Mouse (Mus musculus): ENCODE data around the gene Gm49387. TPM values are rescaled to one million over a fixed set of nuclear protein-coding genes. Genes with fewer than 3 reads are reported as not detected.
"Not testable (repeated sequence)": the region's sequence is repeated elsewhere in the genome, so short reads cannot be mapped to it uniquely, and the experiment has no call there.

Gene Gm49387
- polyA plus RNA-seq, 1 experiment from 2014 or later = 5.8 TPM

DNA sequence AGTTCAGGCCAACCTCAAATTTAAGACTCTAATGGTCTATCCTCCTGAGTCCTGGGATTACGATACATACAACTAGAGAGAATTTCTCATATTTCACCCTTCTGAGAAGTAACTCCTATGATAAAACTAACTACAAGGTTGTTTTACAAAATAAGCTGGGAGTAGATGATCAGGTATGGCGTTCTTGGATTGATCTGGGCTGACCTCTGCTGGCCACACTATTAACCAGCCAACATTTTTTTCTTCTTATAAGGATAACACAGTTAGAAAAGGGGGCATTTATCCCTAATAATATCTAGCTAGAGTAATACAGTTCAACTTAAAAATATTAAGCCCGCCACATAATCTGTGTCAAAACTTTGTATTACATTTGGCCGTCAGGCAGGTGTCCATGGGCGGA, 35.8 kb downstream of the Gm49387 start:
- DNase-seq (ENCODE audit: low read depth, low spot score) = no peak
- POLR2A ChIA-PET = no interaction called here

DNA sequence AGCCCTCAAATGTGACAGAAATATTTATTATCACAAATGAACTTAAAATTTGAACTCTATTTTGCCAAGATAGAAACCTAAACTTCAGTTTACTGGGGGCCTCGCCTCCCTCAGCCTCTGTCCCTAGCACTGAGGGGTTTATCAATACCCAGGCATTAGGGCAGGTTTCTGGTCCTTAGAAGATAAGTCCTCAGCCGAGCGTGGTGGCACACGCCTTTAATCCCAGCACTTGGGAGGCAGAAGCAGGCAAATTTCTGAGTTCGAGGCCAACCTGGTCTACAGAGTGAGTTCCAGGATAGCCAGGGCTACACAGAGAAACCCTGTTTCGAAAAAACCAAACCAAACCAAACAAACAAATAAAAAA, 38.1 kb downstream of the Gm49387 start:
- DNase-seq (ENCODE audit: low read depth, low spot score); in situ Hi-C loops (cut with MboI; ENCODE audit: low pct_unique_long_range_greater_than_20kb); H3K27me3 ChIP-seq; ATAC-seq; POLR2A ChIA-PET: not testable (repeated sequence)
- CTCF ChIA-PET = interaction anchor here (1.1 kb wide), 1 partner anchor 89 kb away, joined by 3 read pairs; no protein-coding TSS in a partner anchor

More for the DNA sequence above, 35.8 kb downstream of the Gm49387 start:
- no peaks in the 10 kb centered on the region for H3K27me3 ChIP-seq
- CTCF ChIA-PET = interaction anchor here (2.1 to 3.2 kb wide), 3 partner anchors 10 to 85 kb away, joined by 4 to 17 read pairs (median 8); no protein-coding TSS in a partner anchor
- peak; percentile 58 for TF ChIP-seq CTCF (IDR thresholded peaks at IDR 0.05)
- in situ Hi-C loops (cut with MboI; ENCODE audit: low pct_unique_long_range_greater_than_20kb) = loop anchor here (5.0 kb wide), 1 partner anchor 88 kb away; no protein-coding TSS in a partner anchor
- ATAC-seq = no peak

DNA sequence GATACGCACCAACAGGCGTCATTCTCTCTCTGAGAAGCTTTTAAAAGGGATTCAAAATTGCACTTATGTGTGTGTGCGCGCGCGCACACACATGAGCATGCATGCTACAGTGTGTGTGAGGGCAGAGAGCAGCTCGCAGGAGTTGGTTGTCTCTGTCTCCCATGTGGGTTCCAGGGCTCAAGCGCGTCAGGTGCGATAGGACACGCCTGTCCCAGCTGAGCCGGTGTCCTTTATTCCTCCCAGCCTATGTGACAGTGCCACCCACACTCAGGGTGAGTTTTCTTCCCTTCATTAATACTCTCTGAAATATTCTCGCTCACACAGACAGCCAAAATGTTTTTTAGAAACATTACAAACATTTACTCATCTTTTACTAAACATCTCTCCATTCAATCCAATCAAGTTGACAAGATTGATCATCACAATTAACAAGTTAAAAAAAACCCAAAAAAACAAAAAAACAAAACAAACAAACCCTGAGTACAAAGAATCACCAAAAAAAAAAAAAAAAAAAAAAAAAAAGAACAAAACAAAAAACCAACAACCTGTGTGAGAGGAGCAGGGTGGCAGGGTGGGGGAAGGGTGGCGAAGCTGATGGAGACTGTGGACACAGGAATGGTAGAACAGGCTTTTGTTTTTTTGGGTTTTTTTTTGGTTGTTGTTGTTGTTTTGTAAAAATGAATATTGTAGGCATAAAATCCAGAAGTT, 38.6 kb downstream of the Gm49387 start:
- POLR2A ChIA-PET = no interaction called here
- ATAC-seq = no peak
- no peak for DNase-seq (ENCODE audit: low read depth, low spot score)

GRCm38 (mm10) chr14:31597446-31597845, 43.2 kb downstream of the Gm49387 start:
- POLR2A ChIA-PET = no interaction called here
- TF ChIP-seq CTCF (IDR thresholded peaks at IDR 0.05) = no peak
- CTCF ChIA-PET = no interaction called here

More for the DNA sequence above, 38.6 kb downstream of the Gm49387 start:
- no peaks in the 10 kb centered on the region for H3K27me3 ChIP-seq
- in situ Hi-C loops (cut with MboI; ENCODE audit: low pct_unique_long_range_greater_than_20kb) = no loop called here
- no peak for TF ChIP-seq CTCF (IDR thresholded peaks at IDR 0.05)
- CTCF ChIA-PET = no interaction called here

DNA sequence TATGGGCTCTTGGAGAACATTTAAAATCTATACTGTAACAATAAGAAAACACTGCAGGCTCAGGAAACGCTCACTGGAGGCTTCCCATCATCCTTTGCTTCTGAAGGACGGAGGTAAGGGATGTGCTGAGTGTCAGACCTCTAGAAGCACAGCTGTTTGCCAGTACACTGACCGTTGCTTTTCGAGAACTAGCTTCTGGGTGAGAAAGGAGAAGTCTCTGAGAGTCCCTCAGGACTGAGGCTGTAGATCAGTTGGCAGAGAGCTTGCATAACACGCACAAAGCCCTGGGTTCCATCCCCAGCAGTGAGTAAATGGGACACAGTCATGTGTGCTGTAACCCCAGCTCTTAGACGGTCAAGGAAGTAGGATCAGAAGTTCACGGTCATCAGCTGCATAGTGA, 44.3 kb downstream of the Gm49387 start:
- H3K27me3 ChIP-seq = peaks cover 3% of the 10 kb centered on the region
- no peak for TF ChIP-seq CTCF (IDR thresholded peaks at IDR 0.05)
- DNase-seq (ENCODE audit: low read depth, low spot score) (no peak), ATAC-seq (no peak)
- CTCF ChIA-PET = no interaction called here
- POLR2A ChIA-PET = no interaction called here
- in situ Hi-C loops (cut with MboI; ENCODE audit: low pct_unique_long_range_greater_than_20kb) = no loop called here

More at GRCm38 (mm10) chr14:31597446-31597845, 43.2 kb downstream of the Gm49387 start:
- in situ Hi-C loops (cut with MboI; ENCODE audit: low pct_unique_long_range_greater_than_20kb) = no loop called here
- H3K27me3 ChIP-seq = peaks cover 3% of the 10 kb centered on the region
- DNase-seq (ENCODE audit: low read depth, low spot score) = no peak
- no peak for ATAC-seq

GRCm38 (mm10) chr14:31594693-31595092, 46.0 kb downstream of the Gm49387 start:
- ATAC-seq (no peak), DNase-seq (ENCODE audit: low read depth, low spot score) (no peak)
- in situ Hi-C loops (cut with MboI; ENCODE audit: low pct_unique_long_range_greater_than_20kb) = no loop called here
- ChIA-PET POLR2A (interaction anchor here (0.5 kb wide), 1 partner anchor 158 kb away, joined by 3 read pairs; no protein-coding TSS in a partner anchor), CTCF (no interaction called here)
- TF ChIP-seq CTCF (IDR thresholded peaks at IDR 0.05) = no peak
- peaks cover 5% of the 10 kb centered on the region for H3K27me3 ChIP-seq

- CTCF ChIA-PET = no interaction called here
- TF ChIP-seq CTCF (IDR thresholded peaks at IDR 0.05) = no peak
- POLR2A ChIA-PET = no interaction called here
- DNase-seq (ENCODE audit: low read depth, low spot score) (no peak), ATAC-seq (no peak)
- peaks cover 5% of the 10 kb centered on the region for H3K27me3 ChIP-seq
- in situ Hi-C loops (cut with MboI; ENCODE audit: low pct_unique_long_range_greater_than_20kb) = no loop called here
Measured at GRCm38 (mm10) chr14:31593036-31593435, 47.6 kb downstream of the Gm49387 start.

DNA sequence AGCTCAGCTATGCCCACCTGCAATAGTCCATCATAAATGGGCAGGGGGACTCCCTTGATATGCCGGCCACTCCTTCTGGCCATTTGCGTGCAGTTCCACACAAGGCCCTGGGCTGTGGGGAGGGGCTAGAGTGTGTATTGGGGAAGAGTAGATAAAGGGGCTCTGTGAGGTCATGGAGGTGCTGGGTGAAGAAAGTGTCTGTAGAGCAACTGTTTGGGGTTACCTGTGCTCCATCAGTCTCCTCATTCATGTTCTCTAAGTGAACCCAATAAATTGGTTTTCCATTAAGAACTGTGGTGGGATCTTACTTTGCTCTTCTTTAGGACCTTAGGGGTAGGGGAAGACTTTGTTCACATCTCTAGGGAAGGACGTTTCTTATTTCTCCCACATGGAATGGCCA, 49.4 kb downstream of the Gm49387 start, which contains the start of gene Colq:
Gene Colq (minus strand): TSS at position 101 of the 400 bp plus-strand sequence.
- no peak for TF ChIP-seq CTCF (IDR thresholded peaks at IDR 0.05)
- POLR2A ChIA-PET = no interaction called here
- DNase-seq (ENCODE audit: low read depth, low spot score) (no peak), ATAC-seq (no peak)
- peaks cover 5% of the 10 kb centered on the region for H3K27me3 ChIP-seq
- in situ Hi-C loops (cut with MboI; ENCODE audit: low pct_unique_long_range_greater_than_20kb) = no loop called here
- CTCF ChIA-PET = no interaction called here

- ChIA-PET CTCF (no interaction called here), POLR2A (no interaction called here)
- TF ChIP-seq CTCF (IDR thresholded peaks at IDR 0.05) = no peak
- peaks cover 2% of the 10 kb centered on the region for H3K27me3 ChIP-seq
- ATAC-seq (no peak), DNase-seq (ENCODE audit: low read depth, low spot score) (no peak)
- in situ Hi-C loops (cut with MboI; ENCODE audit: low pct_unique_long_range_greater_than_20kb) = no loop called here
Measured at GRCm38 (mm10) chr14:31586451-31586850, 54.2 kb downstream of the Gm49387 start.

- POLR2A ChIA-PET = no interaction called here
- TF ChIP-seq CTCF (IDR thresholded peaks at IDR 0.05) = no peak
- CTCF ChIA-PET = no interaction called here
- no peaks in the 10 kb centered on the region for H3K27me3 ChIP-seq
- in situ Hi-C loops (cut with MboI; ENCODE audit: low pct_unique_long_range_greater_than_20kb) = no loop called here
- ATAC-seq (no peak), DNase-seq (ENCODE audit: low read depth, low spot score) (no peak)
Measured at GRCm38 (mm10) chr14:31583082-31583481, 57.6 kb downstream of the Gm49387 start.

GRCm38 (mm10) chr14:31577966-31578735, 62.5 kb downstream of the Gm49387 start:
- DNase-seq (ENCODE audit: low read depth, low spot score) (no peak), ATAC-seq (no peak)
- POLR2A ChIA-PET = no interaction called here
- H3K27me3 ChIP-seq = no peaks in the 10 kb centered on the region
- no peak for TF ChIP-seq CTCF (IDR thresholded peaks at IDR 0.05)
- CTCF ChIA-PET = interaction anchor here (0.8 kb wide), 1 partner anchor 9 kb away, joined by 3 read pairs; no protein-coding TSS in a partner anchor
- in situ Hi-C loops (cut with MboI; ENCODE audit: low pct_unique_long_range_greater_than_20kb) = no loop called here

Data from Patski (cell line).